Mouse (Mus musculus) left cerebral cortex, adult 2 months (tissue): ENCODE measurements at regions not wholly inside any gene's neighbourhood (a gene's known extent, or its start where the extent isn't known, plus 50 kb on each side); places are given as distances from the start of the nearest gene placed in this dataset.
"Not testable (repeated sequence)": the region's sequence is repeated elsewhere in the genome, so short reads cannot be mapped to it uniquely, and the experiment has no call there.

Experiments used
- DNase-seq, 2 experiments: peaks; one replicate each; pipeline ENCODE4 v3.0.0; 2021 to 2022; ENCODE audit warnings: low spot score in 2 of 2, mixed read lengths in 1 of 2; ENCODE audit errors: extremely low spot score in 1 of 2
- H3K27ac ChIP-seq: fragments of 200-600 bp; 2 replicates; pipeline ENCODE4 v1.8.1; 2022
- H3K4me3 ChIP-seq: fragments of 200-600 bp; 2 replicates; pipeline ENCODE4 v1.8.1; 2022
- CTCF ChIP-seq: fragments of 200-600 bp; IDR thresholded peaks from 2 replicates; pipeline ENCODE4 v1.8.1; 2022; ENCODE audit warnings: antibody characterized with exemption, mild to moderate bottlenecking, moderate library complexity
- intact Hi-C: fragments of 180-260 bp; cut with DNase I; formaldehyde crosslinking; loops from one replicate; pipeline ENCODE4 v1.15.1; 2025

- no peak for TF ChIP-seq CTCF
- Histone ChIP-seq H3K4me3 (no peak overlapping the region), H3K27ac (no peak overlapping the region)
- intact Hi-C loops: no loop called here
- no peak for DNase-seq
Measured at GRCm38 (mm10) chr15:10079510-10079909, 97.5 kb upstream of the Prlr start.

GRCm38 (mm10) chr15:10088691-10089090, 88.3 kb upstream of the Prlr start:
- no peak for DNase-seq
- Histone ChIP-seq H3K4me3 (no peak overlapping the region), H3K27ac (no peak overlapping the region)
- intact Hi-C loops: no loop called here
- no peak for TF ChIP-seq CTCF

DNA sequence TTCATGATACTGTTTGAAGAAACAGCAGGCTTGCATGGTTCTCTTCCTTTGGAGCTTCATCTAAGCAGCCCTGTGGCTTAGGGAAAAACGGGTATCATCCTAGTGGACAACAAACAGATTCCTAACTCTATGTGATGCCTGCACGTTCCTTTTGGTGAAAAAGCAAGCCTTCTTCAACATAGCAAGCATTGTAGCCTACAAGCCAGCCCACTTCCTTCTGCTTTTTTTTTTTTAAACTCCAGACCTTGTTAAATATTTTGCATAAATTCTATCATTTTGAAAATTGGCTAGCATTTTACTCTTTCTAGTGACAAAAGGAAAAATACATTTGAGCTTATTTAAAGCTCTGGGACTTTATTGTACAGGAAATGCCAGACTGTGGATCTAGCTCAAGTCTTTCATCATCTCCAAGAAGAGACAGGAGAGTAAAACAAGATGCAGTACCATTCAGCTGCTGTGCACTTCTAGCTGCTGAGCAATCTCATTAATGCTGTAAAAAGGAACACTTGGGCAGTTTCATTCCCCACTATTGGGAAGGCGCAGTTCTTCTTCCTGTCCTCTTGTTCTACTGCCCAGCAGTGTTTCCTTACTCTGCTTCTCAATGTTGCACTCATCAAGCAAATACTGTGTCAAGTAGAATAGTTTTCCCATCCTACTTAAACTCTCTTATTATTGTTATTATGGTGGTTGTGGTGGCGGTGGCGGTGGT, 86.5 kb upstream of the Prlr start:
- no peak overlapping the region for H3K4me3 ChIP-seq
- TF ChIP-seq CTCF: no peak
- no peak for DNase-seq
- intact Hi-C loops: no loop called here
- no peak overlapping the region for H3K27ac ChIP-seq

- Histone ChIP-seq H3K4me3 (no peak overlapping the region), H3K27ac (no peak overlapping the region)
- DNase-seq: no peak
- intact Hi-C loops: no loop called here
- TF ChIP-seq CTCF: no peak
Measured at GRCm38 (mm10) chr15:10103350-10103749, 73.7 kb upstream of the Prlr start.

GRCm38 (mm10) chr15:10105211-10105976, 71.6 kb upstream of the Prlr start:
- DNase-seq, H3K4me3 ChIP-seq, H3K27ac ChIP-seq, intact Hi-C loops: not testable (repeated sequence)

- no peak for DNase-seq
- intact Hi-C loops: no loop called here
- no peak overlapping the region for H3K4me3 ChIP-seq
- H3K27ac ChIP-seq: no peak overlapping the region
- TF ChIP-seq CTCF: no peak
Measured at GRCm38 (mm10) chr15:10106853-10107252, 70.2 kb upstream of the Prlr start.
